Mouse (Mus musculus): Measurements from ENCODE around the gene Klhl40.

The Klhl40 gene

GRCm38 (mm10) chr9:121823991-121824390, 46.6 kb downstream of the Klhl40 start:
- no peak for DNase-seq (ENCODE audit: low read depth, low spot score)

- DNase-seq (ENCODE audit: low read depth, low spot score): no peak
Measured at GRCm38 (mm10) chr9:121826356-121826755, 48.9 kb downstream of the Klhl40 start.

GRCm38 (mm10) chr9:121828314-121828713, 50.9 kb downstream of the Klhl40 start:
- no peak for DNase-seq (ENCODE audit: low read depth, low spot score)

- no peak for DNase-seq (ENCODE audit: low read depth, low spot score)
Measured at GRCm38 (mm10) chr9:121829270-121829992, 52.0 kb downstream of the Klhl40 start.

- DNase-seq (ENCODE audit: low read depth, low spot score): no peak
Measured at GRCm38 (mm10) chr9:121830243-121830955, 53.0 kb downstream of the Klhl40 start.

GRCm38 (mm10) chr9:121830956-121831293, 53.5 kb downstream of the Klhl40 start:
- DNase-seq (ENCODE audit: low read depth, low spot score): no peak
